Mouse (Mus musculus) cerebellum, adult 2 months (tissue): ENCODE results near the gene Slc26a11. TPM values are rescaled to one million over a fixed set of nuclear protein-coding genes. Genes with fewer than 3 reads are reported as not detected.

ENCODE experiments used
- DNase-seq, 2 experiments: peaks; one replicate each; pipeline ENCODE4 v3.0.0; 2021
- H3K27ac ChIP-seq: fragments of 200-500 bp; 2 replicates; pipeline ENCODE4 v1.5.1; 2012; ENCODE audit warnings: low read length, control low read depth, inconsistent platforms; ENCODE audit not compliant: insufficient read depth
- H3K27me3 ChIP-seq: fragments of 200-500 bp; 2 replicates; pipeline ENCODE4 v1.6.1; 2012; ENCODE audit warnings: inconsistent platforms, mild to moderate bottlenecking, low read length, moderate library complexity; ENCODE audit not compliant: control insufficient read depth, insufficient read depth
- H3K4me1 ChIP-seq: fragments of 200-500 bp; 2 replicates; pipeline ENCODE4 v1.6.1; 2011; ENCODE audit warnings: low read length; ENCODE audit not compliant: control insufficient read depth, insufficient read depth
- H3K4me3 ChIP-seq: fragments of 200-500 bp; replicated peaks from 2 replicates; pipeline ENCODE3; 2011; ENCODE audit warnings: mild to moderate bottlenecking, low read depth, low read length, control low read depth; ENCODE audit not compliant: insufficient read depth
- CTCF ChIP-seq: fragments of 200-500 bp; IDR thresholded peaks from 2 replicates; pipeline ENCODE4 v1.5.1; 2011; ENCODE audit warnings: low read depth, mild to moderate bottlenecking, control low read depth, low read length, moderate library complexity, borderline replicate concordance; ENCODE audit not compliant: insufficient read depth
- POLR2A ChIP-seq: fragments of 200-500 bp; IDR thresholded peaks from 2 replicates; pipeline ENCODE4 v1.6.1; 2011; ENCODE audit warnings: low read length, control low read depth, borderline replicate concordance; ENCODE audit not compliant: insufficient read depth
- WGBS: fragments of 180-500 bp; shearing (Covaris S2); methylation state at CpG from one replicate; pipeline ENCODE4 v1.1.7; 2018; 5-methylcytosine and 5-hydroxymethylcytosine counted together
- polyA plus RNA-seq: library from polyadenylated mRNA; depleted of rRNA; stranded (reverse); fragments of >200 nt; gene quantifications from 2 replicates; pipeline ENCODE4 v1.2.3, GENCODE M21; 2012; rRNA removed

Slc26a11 gene
- polyA plus RNA-seq: 12.9 and 15.6 TPM in 2 replicates

DNA sequence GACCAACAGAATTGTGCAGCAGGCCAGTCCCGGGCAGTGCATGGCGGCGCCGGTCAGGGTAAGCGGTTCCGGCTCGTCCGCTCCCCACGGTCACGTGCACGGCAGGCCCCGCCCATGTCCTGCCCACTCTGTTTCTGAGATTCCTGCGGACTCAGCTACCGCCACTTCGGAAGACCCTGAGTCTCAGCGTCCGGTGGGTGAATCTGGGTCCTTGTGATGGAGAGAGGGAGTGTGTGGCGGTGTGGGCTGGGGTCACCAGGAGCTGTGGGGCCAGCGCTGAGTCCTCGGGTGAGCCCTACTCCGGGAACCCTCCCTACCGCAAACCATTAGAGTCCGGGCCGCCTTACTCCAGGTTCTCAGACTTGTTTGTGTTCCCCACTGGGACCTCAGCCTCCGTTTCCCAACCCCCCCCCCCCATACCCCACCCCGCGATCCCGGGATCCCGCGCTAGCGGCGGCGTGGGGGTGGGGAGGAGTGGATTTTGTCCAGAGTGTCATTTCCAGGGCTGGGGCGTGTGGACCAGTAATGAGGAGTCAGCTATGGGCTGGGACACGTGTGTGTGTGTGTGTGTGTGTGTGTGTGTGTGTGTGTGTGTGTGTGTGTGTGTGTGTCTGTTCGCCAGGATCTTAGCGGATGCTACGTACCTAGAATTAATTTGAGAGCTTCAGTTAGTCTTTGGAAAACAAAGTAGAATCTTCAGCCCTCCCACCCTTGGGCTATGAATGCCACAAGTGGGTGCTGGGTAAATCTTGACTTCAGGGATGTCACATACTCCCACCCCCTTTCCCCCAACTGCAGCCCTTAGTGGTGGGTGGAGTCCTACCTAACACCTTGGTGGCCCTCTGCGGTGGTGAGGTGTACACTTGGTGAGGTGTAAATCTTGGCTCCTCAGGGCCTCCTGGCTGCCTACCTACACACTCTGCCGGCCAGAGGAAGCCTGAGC, at the start of gene Slc26a11, which contains the start of gene Sgsh:
Slc26a11 (plus strand) TSS at position 115 of the 943 bp plus-strand sequence.
Sgsh (minus strand) TSS at position 94 of the 943 bp plus-strand sequence.
- peaks cover 9% of the 10 kb centered on the region for H3K4me1 ChIP-seq
- no peak for TF ChIP-seq CTCF
- TF ChIP-seq POLR2A: peak; percentile 42; the same call in 1 of the 2 replicates
- no peak within 1 kb of the TSS for H3K27ac ChIP-seq
- peak; percentile 85 to 87 for DNase-seq
- WGBS: 2% methylated on average over 40 of the region's 40 CpGs
- H3K27me3 ChIP-seq: no peaks in the 10 kb centered on the region
- peak within 1 kb of the TSS; percentile 82 for H3K4me3 ChIP-seq

GRCm38 (mm10) chr11:119306762-119307657, 48.3 kb upstream of the Slc26a11 start:
- Histone ChIP-seq H3K4me3 (no peak overlapping the region), H3K27me3 (no peaks in the 10 kb centered on the region), H3K27ac (no peak overlapping the region), H3K4me1 (no peaks in the 10 kb centered on the region)
- no peak for TF ChIP-seq POLR2A
- no peak for TF ChIP-seq CTCF
- DNase-seq: no peak
- 50% methylated on average over 13 of the region's 13 CpGs for WGBS

DNA sequence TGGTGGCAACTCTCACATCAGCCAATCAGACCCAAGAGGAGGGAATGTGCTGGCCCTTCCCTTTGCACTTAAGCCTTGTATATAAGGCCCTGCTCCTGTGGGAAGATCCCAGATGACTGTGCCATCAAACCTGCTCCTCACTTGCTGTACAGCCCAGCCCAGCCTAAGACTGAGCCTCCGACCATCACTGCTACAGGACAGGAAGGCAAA, 47.8 kb upstream of the Slc26a11 start, which contains the start of gene Card14:
Card14 (plus strand) TSS at position 111 of the 210 bp plus-strand sequence.
- WGBS: 57% methylated on average over 1 of the region's 1 CpGs
- no peak for DNase-seq
- H3K4me1 ChIP-seq: no peaks in the 10 kb centered on the region
- no peak within 1 kb of the TSS for H3K4me3 ChIP-seq
- no peaks in the 10 kb centered on the region for H3K27me3 ChIP-seq
- no peak for TF ChIP-seq POLR2A
- TF ChIP-seq CTCF: no peak
- no peak within 1 kb of the TSS for H3K27ac ChIP-seq

DNA sequence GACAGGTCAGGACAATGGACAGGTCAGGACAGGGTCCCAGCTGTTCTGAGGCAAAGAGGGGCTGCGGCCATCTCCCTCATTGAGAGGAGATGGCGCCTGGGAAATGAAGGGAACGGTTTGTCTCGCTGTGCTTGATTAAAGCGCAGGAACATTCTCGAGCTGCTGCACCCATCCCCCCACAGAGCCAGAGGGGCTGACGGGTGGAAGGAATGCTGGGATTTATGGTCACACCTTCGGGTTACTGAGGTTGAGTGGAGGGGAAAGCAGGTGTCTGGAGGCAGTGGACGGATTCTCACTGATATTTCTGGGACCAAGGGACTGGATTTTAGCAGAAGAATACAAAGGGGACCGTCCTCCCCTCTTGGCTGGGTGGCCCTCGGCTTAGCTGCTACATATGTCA, 47.4 kb upstream of the Slc26a11 start:
- Histone ChIP-seq H3K27ac (no peak overlapping the region), H3K4me1 (no peaks in the 10 kb centered on the region), H3K4me3 (no peak overlapping the region), H3K27me3 (no peaks in the 10 kb centered on the region)
- 29% methylated on average over 11 of the region's 11 CpGs for WGBS
- no peak for DNase-seq
- TF ChIP-seq POLR2A: no peak
- TF ChIP-seq CTCF: no peak

GRCm38 (mm10) chr11:119310621-119311020, 44.7 kb upstream of the Slc26a11 start:
- no peak overlapping the region for H3K4me3 ChIP-seq
- no peak overlapping the region for H3K27ac ChIP-seq
- DNase-seq: no peak
- no peaks in the 10 kb centered on the region for H3K4me1 ChIP-seq
- 17% methylated on average over 10 of the region's 10 CpGs for WGBS
- TF ChIP-seq POLR2A (no peak), CTCF (no peak)
- no peaks in the 10 kb centered on the region for H3K27me3 ChIP-seq

GRCm38 (mm10) chr11:119314252-119314936, 41.0 kb upstream of the Slc26a11 start:
- H3K27me3 ChIP-seq: no peaks in the 10 kb centered on the region
- no peak overlapping the region for H3K27ac ChIP-seq
- H3K4me1 ChIP-seq: no peaks in the 10 kb centered on the region
- no peak for TF ChIP-seq POLR2A
- no peak for TF ChIP-seq CTCF
- WGBS: 72% methylated on average over 17 of the region's 17 CpGs
- DNase-seq: no peak
- no peak overlapping the region for H3K4me3 ChIP-seq

GRCm38 (mm10) chr11:119316720-119317119, 38.6 kb upstream of the Slc26a11 start:
- DNase-seq: no peak
- Histone ChIP-seq H3K27ac (no peak overlapping the region), H3K27me3 (no peaks in the 10 kb centered on the region), H3K4me3 (no peak overlapping the region), H3K4me1 (no peaks in the 10 kb centered on the region)
- WGBS: 81% methylated on average over 4 of the region's 4 CpGs
- no peak for TF ChIP-seq POLR2A
- no peak for TF ChIP-seq CTCF
